In the genomic region with DNA sequence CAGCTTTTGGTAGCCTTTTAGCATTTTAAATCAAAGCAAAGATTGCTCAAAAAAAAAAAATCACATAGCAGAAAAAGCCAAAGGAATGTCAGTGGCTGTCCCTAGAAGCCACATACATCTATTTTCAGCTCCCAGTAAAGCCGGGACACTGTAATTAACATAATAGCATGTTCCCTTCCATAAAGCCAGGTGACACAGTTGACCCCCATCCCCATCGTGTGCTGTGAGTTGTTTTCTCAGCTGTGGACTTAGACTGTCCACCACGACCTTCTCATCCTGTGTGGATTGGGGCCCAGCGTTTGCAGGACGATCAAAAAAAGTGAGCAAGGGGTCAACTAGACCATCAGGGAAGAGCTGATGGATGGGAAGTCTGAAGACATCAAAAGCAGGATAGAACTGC, we compare ENCODE assay signal across 25 mouse cellular contexts.
DNase-seq lines count a peak whose midpoint lies in the region; ATAC-seq and TF ChIP-seq lines count a peak whose summit lies in the region.
"Had no signal": no experiment of that assay in that cellular context is flagged by ENCODE, and none has a peak within 500 bp of the region (broad histone marks: within the 10 kb centered on the region; RNA-seq: fewer than 3 reads in every experiment).

No protein-coding gene starts in this region.

- no peaks in the 10 kb centered on the region for H3K27me3 ChIP-seq in kidney, postnatal 0 days (ENCODE audit: insufficient read depth, low read length)
- H3K27me3 ChIP-seq in kidney, embryonic 14.5 days (ENCODE audit: control insufficient read depth, insufficient read depth, low read length), result no peaks in the 10 kb centered on the region
- H3K27me3 ChIP-seq in kidney, embryonic 15.5 days, result no peaks in the 10 kb centered on the region
- H3K27me3 ChIP-seq in C2C12 (ENCODE audit: control insufficient read depth, insufficient read depth, insufficient read length), result no peaks in the 10 kb centered on the region
- H3K27me3 ChIP-seq: CH12.LX; embryonic facial prominence, embryonic 13.5 days; forebrain, embryonic 13.5 days; forebrain, embryonic 15.5 days; Patski had no signal

- H3K4me3 ChIP-seq in kidney, postnatal 0 days (replicated peaks; ENCODE audit: low read depth, low read length), result no peak overlapping the region
- H3K4me3 ChIP-seq in kidney, embryonic 14.5 days (ENCODE audit: low read length), result no peak overlapping the region
- H3K4me3 ChIP-seq in kidney, embryonic 15.5 days (replicated peaks), result no peak overlapping the region
- H3K4me3 ChIP-seq in C2C12 (ENCODE audit: insufficient read depth, poor library complexity, severe bottlenecking), result no peak overlapping the region
- H3K4me3 ChIP-seq: embryonic facial prominence, embryonic 13.5 days; forebrain, embryonic 13.5 days; forebrain, embryonic 15.5 days had no signal

- H3K79me2 ChIP-seq in C2C12 (ENCODE audit: control insufficient read depth, insufficient read depth), result no peaks in the 10 kb centered on the region

- no peak overlapping the region for H3K27ac ChIP-seq in kidney, postnatal 0 days
- H3K27ac ChIP-seq in kidney, embryonic 14.5 days (ENCODE audit: low read depth, low read length), result no peak overlapping the region
- H3K27ac ChIP-seq in kidney, embryonic 15.5 days, result no peak overlapping the region
- H3K27ac ChIP-seq: embryonic facial prominence, embryonic 13.5 days; forebrain, embryonic 13.5 days; forebrain, embryonic 15.5 days had no signal

- WGBS in kidney, postnatal 0 days, result 26% methylated on average over 5 of the region's 5 CpGs
- WGBS in kidney, embryonic 14.5 days, result 19% methylated on average over 5 of the region's 5 CpGs
- 18% methylated on average over 5 of the region's 5 CpGs for WGBS in kidney, embryonic 15.5 days

- no peak overlapping the region for H3K4me2 ChIP-seq in kidney, postnatal 0 days (ENCODE audit: low read length)
- no peak overlapping the region for H3K4me2 ChIP-seq in kidney, embryonic 14.5 days (replicated peaks; ENCODE audit: low read depth, low read length)
- no peak overlapping the region for H3K4me2 ChIP-seq in kidney, embryonic 15.5 days
- H3K4me2 ChIP-seq: embryonic facial prominence, embryonic 13.5 days; forebrain, embryonic 13.5 days; forebrain, embryonic 15.5 days had no signal

- no peaks in the 10 kb centered on the region for H3K9me3 ChIP-seq in kidney, postnatal 0 days (replicated peaks; ENCODE audit: low read length)
- no peaks in the 10 kb centered on the region for H3K9me3 ChIP-seq in kidney, embryonic 14.5 days (ENCODE audit: control insufficient read depth, low read length)
- H3K9me3 ChIP-seq in kidney, embryonic 15.5 days (replicated peaks), result no peaks in the 10 kb centered on the region
- H3K9me3 ChIP-seq: embryonic facial prominence, embryonic 13.5 days; forebrain, embryonic 13.5 days; forebrain, embryonic 15.5 days; G1E had no signal

- H3K79me3 ChIP-seq in C2C12 (ENCODE audit: low read depth), result no peaks in the 10 kb centered on the region

- H3K4me1 ChIP-seq in kidney, postnatal 0 days (replicated peaks; ENCODE audit: insufficient read depth, low read length), result peaks cover 11% of the 10 kb centered on the region; the same call in 1 of the 2 replicates
- peaks cover 17% of the 10 kb centered on the region for H3K4me1 ChIP-seq in kidney, embryonic 14.5 days (ENCODE audit: control insufficient read depth, insufficient read depth, low read length)
- peaks cover 25% of the 10 kb centered on the region for H3K4me1 ChIP-seq in kidney, embryonic 15.5 days

- no peaks in the 10 kb centered on the region for H3K36me3 ChIP-seq in kidney, postnatal 0 days (ENCODE audit: insufficient read depth, low read length)
- H3K36me3 ChIP-seq in kidney, embryonic 14.5 days (ENCODE audit: control insufficient read depth, insufficient read depth, low read length), result no peaks in the 10 kb centered on the region
- no peaks in the 10 kb centered on the region for H3K36me3 ChIP-seq in kidney, embryonic 15.5 days
- H3K36me3 ChIP-seq in C2C12 (ENCODE audit: control insufficient read depth, insufficient read depth), result no peaks in the 10 kb centered on the region
- H3K36me3 ChIP-seq: embryonic facial prominence, embryonic 13.5 days; forebrain, embryonic 15.5 days; G1E had no signal

- no peak; the same call in 1 of the 2 replicates for ATAC-seq in kidney, postnatal 0 days (replicated peaks; ENCODE audit: low FRiP score, low read depth)
- no peak for ATAC-seq in kidney, embryonic 14.5 days (ENCODE audit: low FRiP score, low TSS enrichment)
- ATAC-seq in kidney, embryonic 15.5 days (replicated peaks; ENCODE audit: low FRiP score), result no peak
- ATAC-seq: activated CD4-positive, CD25-positive, alpha-beta regulatory T cell, adult 4 months; CD4-positive, CD25-positive, alpha-beta regulatory T cell, adult 4 months; forebrain, embryonic 13.5 days; forebrain, embryonic 15.5 days; forebrain, postnatal 0 days; Patski had no signal

- intact Hi-C loops in left cerebral cortex, postnatal 14 days (cut with DNase I), result no loop called here

- no peak overlapping the region for H3K9ac ChIP-seq in kidney, postnatal 0 days (ENCODE audit: low read depth, low read length)
- H3K9ac ChIP-seq in kidney, embryonic 14.5 days (ENCODE audit: low read depth, low read length), result no peak overlapping the region
- H3K9ac ChIP-seq in kidney, embryonic 15.5 days, result no peak overlapping the region
- H3K9ac ChIP-seq: embryonic facial prominence, embryonic 13.5 days; forebrain, embryonic 13.5 days; forebrain, embryonic 15.5 days; forebrain, postnatal 0 days had no signal

- no peak overlapping the region for H3ac ChIP-seq in C2C12 (ENCODE audit: control insufficient read depth, insufficient read length, low read depth)

- DNase-seq in embryo, embryonic 10.5 days (ENCODE audit: low spot score), result peak; percentile 23
- DNase-seq in embryo, embryonic 9.5 days (ENCODE audit: extremely low spot score), result no peak
- DNase-seq in kidney, postnatal 0 days (ENCODE audit: low spot score), result peak; percentile 39
- peak; percentile 27 for DNase-seq in kidney, postnatal 14 days
- DNase-seq in left cerebral cortex, postnatal 14 days (ENCODE audit: low spot score in 2 of 2), result no peak
- DNase-seq: adrenal gland, adult 8-10 months; adrenal gland, postnatal 14 days; adrenal gland, postnatal 36 days; cerebellum, adult 11-12 months; cerebellum, adult 2 months; cerebellum, adult 9-10 months; cerebellum, postnatal 10 days; cerebellum, postnatal 25 days; forebrain, postnatal 0 days had no signal

- TF ChIP-seq CTCF in kidney, postnatal 0 days (IDR thresholded peaks at IDR 0.05; ENCODE audit: low read depth), result no peak
- no peak for TF ChIP-seq CTCF in C2C12 (IDR thresholded peaks at IDR 0.05; ENCODE audit: control insufficient read depth, insufficient read depth, insufficient read length)

TF ChIP-seq in C2C12, 6 proteins besides CTCF, POLR2A, EP300 and RAD21:
- TF ChIP-seq MYOD1 (IDR thresholded peaks at IDR 0.05; ENCODE audit: control insufficient read depth, insufficient read length, low read depth) (peak; percentile 52), MAX (IDR thresholded peaks at IDR 0.05) (no peak)

Comparison
In these comparisons a context has a peak if more than half of its experiments do, and no peak if none do; other contexts are left out.
1. DNase-seq: peak in embryo, embryonic 10.5 days (single experiment), kidney, postnatal 0 days (single experiment) and kidney, postnatal 14 days (single experiment); none in embryo, embryonic 9.5 days (single experiment) and left cerebral cortex, postnatal 14 days (0 of 2).